Mouse (Mus musculus) splenic B cell, adult 2 months (primary cell): ENCODE data around the gene Gipr.

Source experiments
- DNase-seq: peaks from one replicate; pipeline ENCODE4 v3.0.0-alpha.2; 2011; ENCODE audit warnings: low read depth, low spot score
- H3K27me3 ChIP-seq: 2 replicates; pipeline ENCODE4 v1.6.1; 2012; ENCODE audit warnings: mild to moderate bottlenecking, low read length, moderate library complexity, mixed read lengths; ENCODE audit not compliant: control insufficient read depth, poor library complexity, insufficient read depth, severe bottlenecking
- H3K36me3 ChIP-seq: 2 replicates; pipeline ENCODE4 v1.6.1; 2012; ENCODE audit warnings: mild to moderate bottlenecking, low read length, moderate library complexity, mixed read lengths; ENCODE audit not compliant: control insufficient read depth, poor library complexity, insufficient read depth, severe bottlenecking

The Gipr gene

DNA sequence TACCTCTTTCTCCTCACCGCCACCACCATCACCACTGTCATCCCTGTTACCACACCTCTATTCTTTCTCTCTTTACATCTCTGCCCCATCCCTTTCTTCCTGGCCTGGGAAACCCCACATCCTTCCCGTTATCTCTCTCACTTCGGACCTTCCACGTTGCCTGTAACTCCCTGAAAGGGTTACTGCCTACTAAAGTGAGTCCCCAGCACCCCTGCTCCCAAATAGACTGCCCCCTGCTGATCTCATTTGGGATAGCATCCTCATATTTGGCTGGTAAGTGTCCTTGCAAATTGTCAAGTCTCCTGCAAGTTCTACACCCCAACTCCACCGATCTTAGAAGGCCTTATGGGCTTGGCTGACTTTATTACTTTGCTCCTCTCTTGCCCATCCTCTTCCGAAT is 30.7 kb upstream of the Gipr start:
- Histone ChIP-seq H3K27me3 (no peaks in the 10 kb centered on the region), H3K36me3 (no peaks in the 10 kb centered on the region; the same call in 1 of the 2 replicates)
- peak; percentile 73 for DNase-seq

- H3K27me3 ChIP-seq = no peaks in the 10 kb centered on the region
- H3K36me3 ChIP-seq = no peaks in the 10 kb centered on the region; the same call in 1 of the 2 replicates
- DNase-seq = peak; percentile 36
Measured at GRCm38 (mm10) chr7:19194676-19195075, 28.7 kb upstream of the Gipr start.

GRCm38 (mm10) chr7:19184758-19185157 is 18.8 kb upstream of the Gipr start:
- H3K27me3 ChIP-seq = no peaks in the 10 kb centered on the region
- DNase-seq = no peak
- H3K36me3 ChIP-seq = no peaks in the 10 kb centered on the region

DNA sequence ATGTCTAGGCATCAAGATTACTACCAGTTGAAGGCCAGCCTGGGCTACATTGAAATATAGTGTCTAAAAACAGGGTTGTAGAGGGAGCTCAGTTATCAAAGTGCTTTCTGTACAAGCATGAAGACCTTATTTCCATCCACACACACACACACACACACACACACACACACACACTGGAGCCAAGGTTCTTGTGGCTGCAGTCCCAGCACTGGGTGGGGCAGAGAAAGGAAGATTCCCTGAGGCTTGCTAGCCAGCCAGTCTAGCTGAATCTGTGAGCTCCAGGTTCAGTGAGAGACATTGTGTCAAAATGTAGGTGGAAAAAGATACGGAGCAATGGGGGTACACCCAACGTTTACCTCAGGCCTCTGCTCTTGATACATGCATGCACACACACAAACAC is 18.3 kb upstream of the Gipr start:
- no peaks in the 10 kb centered on the region for H3K36me3 ChIP-seq
- DNase-seq = no peak
- no peaks in the 10 kb centered on the region for H3K27me3 ChIP-seq

DNA sequence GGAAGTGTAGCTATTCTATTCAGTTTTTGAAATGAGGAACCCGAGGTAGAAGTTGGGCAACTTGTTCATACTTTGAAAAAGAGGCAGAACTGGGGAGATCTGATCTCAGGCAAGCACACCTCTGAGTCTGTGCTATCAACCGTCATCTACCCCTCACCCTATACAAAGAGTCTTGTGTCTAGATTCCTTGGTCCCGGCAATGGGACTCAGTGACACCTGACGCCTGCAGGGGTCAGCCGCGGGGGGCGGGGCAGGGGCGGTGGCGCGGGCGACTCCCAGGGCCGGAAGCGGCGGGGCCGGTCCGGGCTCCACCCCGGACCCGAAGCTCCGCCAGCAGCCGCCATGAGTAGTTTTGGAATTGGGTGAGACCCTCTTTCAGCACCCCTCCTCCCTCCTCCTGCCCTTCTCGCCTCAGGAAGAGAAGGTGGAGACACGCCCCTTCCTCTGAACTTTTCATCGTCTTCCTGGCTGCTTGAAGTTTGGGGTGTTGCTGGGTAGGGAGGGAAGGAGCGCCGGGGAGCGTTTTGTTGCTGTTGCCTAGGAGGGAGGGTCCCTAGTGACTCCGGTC is 15.0 kb upstream of the Gipr start:
- no peaks in the 10 kb centered on the region for H3K36me3 ChIP-seq
- no peaks in the 10 kb centered on the region for H3K27me3 ChIP-seq
- DNase-seq = peak; percentile 54

DNA sequence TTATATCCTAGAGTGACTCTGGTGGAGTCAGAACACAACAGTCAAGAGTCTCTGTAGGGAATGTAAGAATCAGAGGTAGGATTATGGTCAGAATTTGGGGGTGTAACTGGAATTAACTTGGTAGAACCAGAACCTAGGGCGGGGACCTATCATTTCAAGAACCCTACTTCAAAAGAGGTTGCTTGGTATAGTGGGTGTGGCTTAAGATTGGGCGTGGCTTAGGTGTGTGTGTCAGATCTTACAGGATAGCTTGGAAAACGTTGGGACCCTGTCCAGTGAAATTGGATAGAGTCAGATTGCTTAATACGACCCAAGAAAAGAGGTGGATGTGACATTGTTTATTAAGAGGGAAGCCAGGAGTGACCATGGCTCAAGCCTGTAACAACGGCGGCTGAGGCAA is 14.0 kb upstream of the Gipr start:
- no peaks in the 10 kb centered on the region for H3K36me3 ChIP-seq
- H3K27me3 ChIP-seq = no peaks in the 10 kb centered on the region
- peak; percentile 36 for DNase-seq

DNA sequence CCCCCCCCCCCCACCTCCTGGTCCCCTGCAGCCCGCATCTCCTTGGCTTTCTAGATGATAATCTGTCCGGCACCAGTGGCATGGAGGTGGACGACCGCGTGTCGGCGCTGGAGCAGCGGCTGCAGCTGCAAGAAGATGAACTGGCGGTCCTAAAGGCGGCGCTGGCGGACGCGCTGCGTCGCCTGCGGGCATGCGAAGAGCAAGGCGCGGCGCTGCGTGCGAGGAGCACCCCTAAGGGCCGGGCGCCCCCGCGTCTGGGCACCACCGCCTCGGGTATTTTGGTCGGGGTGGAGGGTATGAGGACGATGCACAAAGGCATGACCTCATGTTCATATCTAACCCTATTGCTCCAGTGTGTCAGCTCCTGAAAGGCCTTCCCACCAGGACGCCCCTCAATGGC is 13.2 kb upstream of the Gipr start:
- peak; percentile 85 for DNase-seq
- Histone ChIP-seq H3K27me3 (no peaks in the 10 kb centered on the region), H3K36me3 (no peaks in the 10 kb centered on the region)

DNA sequence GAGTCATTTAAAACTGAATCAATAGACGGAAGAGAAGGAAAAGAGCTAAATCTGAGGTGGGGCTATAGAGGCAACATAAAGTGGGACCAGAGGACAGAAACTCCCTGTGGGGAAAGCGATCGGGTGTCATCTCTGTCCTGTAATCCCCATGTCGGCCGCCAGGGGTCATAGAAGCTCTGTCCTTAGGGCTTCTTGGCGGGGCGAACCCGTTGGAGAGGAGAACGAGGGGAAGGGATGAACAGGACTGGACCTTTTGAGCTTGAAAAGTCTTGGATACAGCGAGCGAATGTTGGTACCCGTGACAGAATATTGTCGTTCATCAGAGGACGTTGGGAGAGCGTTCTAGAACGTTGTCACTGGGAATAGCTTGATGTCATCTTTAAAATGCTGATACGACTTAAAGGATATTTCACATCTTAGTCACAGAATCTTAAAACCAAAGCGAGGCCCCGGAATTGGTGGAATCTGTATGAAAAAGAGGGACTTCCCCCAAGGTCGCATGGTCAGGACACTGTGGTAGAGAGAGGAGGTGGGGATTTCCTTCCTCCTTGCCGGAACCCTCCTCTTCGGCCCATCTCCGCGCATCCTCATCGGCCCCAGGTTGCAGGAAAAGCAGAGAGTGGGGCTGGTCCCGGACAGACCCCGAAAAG is 12.6 kb upstream of the Gipr start:
- Histone ChIP-seq H3K36me3 (no peaks in the 10 kb centered on the region), H3K27me3 (no peaks in the 10 kb centered on the region)
- DNase-seq = peak; percentile 85

GRCm38 (mm10) chr7:19178035-19178434 is 12.1 kb upstream of the Gipr start:
- no peak for DNase-seq
- Histone ChIP-seq H3K36me3 (no peaks in the 10 kb centered on the region), H3K27me3 (no peaks in the 10 kb centered on the region)

- no peak for DNase-seq
- H3K36me3 ChIP-seq = no peaks in the 10 kb centered on the region
- H3K27me3 ChIP-seq = no peaks in the 10 kb centered on the region
Measured at GRCm38 (mm10) chr7:19177216-19177615, 11.3 kb upstream of the Gipr start.

- H3K36me3 ChIP-seq = no peaks in the 10 kb centered on the region
- H3K27me3 ChIP-seq = no peaks in the 10 kb centered on the region; the same call in 1 of the 2 replicates
- DNase-seq = no peak
Measured at GRCm38 (mm10) chr7:19176516-19176947, 10.6 kb upstream of the Gipr start.

GRCm38 (mm10) chr7:19175708-19176515 is 10.0 kb upstream of the Gipr start, which contains the start of gene Eml2:
Gene Eml2, plus strand, starts transcription at chr7:19176421.
- Histone ChIP-seq H3K36me3 (no peaks in the 10 kb centered on the region), H3K27me3 (no peaks in the 10 kb centered on the region; the same call in 1 of the 2 replicates)
- peak; percentile 50 for DNase-seq

- H3K27me3 ChIP-seq = no peaks in the 10 kb centered on the region; the same call in 1 of the 2 replicates
- peak; percentile 84 for DNase-seq
- no peaks in the 10 kb centered on the region for H3K36me3 ChIP-seq
Measured at GRCm38 (mm10) chr7:19172874-19173273, 6.9 kb upstream of the Gipr start.

DNA sequence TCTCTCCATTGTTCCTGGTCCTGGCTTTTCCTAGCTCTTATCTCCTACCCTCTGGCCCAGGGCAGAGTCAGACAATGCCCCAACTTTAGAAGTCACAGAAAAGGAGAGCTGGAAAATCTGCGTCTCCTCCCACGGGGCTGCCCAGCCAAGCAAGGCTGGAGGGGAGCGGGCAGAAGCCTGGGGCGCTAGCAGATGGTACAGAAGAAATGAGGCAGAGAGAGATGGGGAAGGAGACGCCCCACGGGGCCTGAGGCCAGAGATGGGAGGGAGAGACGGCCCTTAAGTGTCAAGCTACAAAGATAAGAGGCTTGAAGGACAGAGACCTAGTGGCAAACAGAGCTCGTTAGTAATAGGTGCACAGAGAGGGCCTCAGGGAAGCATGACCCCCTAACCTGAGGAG is 5.9 kb upstream of the Gipr start:
- Histone ChIP-seq H3K36me3 (no peaks in the 10 kb centered on the region), H3K27me3 (no peaks in the 10 kb centered on the region; the same call in 1 of the 2 replicates)
- no peak for DNase-seq

DNA sequence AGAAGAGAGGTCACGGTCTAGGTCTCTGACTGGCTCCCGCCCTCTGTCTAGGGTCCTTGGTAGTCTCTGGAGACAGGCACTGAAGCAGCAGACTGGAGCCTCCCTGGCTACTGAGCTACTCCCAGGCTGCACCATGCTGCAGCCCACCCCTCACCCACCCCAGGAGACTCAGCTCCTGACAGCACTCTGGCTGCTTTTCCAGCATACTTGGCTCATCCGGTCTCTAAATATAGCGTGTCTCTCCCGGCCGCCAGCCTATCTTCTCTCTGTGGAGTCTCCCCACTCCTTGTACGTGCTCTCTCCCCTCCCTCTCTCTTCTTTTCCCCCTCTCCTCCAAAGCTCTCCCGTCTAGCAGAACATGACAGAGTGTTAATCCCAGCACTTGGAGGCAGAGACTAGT is 4.2 kb upstream of the Gipr start:
- no peak for DNase-seq
- Histone ChIP-seq H3K36me3 (no peaks in the 10 kb centered on the region), H3K27me3 (no peaks in the 10 kb centered on the region; the same call in 1 of the 2 replicates)
